Mouse (Mus musculus): ENCODE results near the gene Stmn3. TPM values are rescaled to one million over a fixed set of nuclear protein-coding genes. Genes with fewer than 3 reads are reported as not detected.

The Stmn3 gene
- polyA plus RNA-seq, 1 experiment from 2014 or later, result 17.3 TPM

- H3K27ac ChIP-seq, result no peak overlapping the region
- H3K9ac ChIP-seq, result no peak overlapping the region
- H3K27me3 ChIP-seq, result no peaks in the 10 kb centered on the region
- no peaks in the 10 kb centered on the region for H3K4me1 ChIP-seq
- no peaks in the 10 kb centered on the region for H3K9me3 ChIP-seq (replicated peaks)
- 90% methylated on average over 1 of the region's 1 CpGs for WGBS
- no peak for ATAC-seq (replicated peaks; ENCODE audit: low FRiP score)
- peaks cover 72% of the 10 kb centered on the region for H3K36me3 ChIP-seq
- H3K4me2 ChIP-seq, result no peak overlapping the region
- no peak overlapping the region for H3K4me3 ChIP-seq (replicated peaks)
Observed at GRCm38 (mm10) chr2:181279968-181280367, 34.3 kb downstream of the Stmn3 start.

GRCm38 (mm10) chr2:181277866-181278265 lies 36.4 kb downstream of the Stmn3 start:
- Histone ChIP-seq H3K27me3 (no peaks in the 10 kb centered on the region), H3K4me3 (replicated peaks) (no peak overlapping the region), H3K9me3 (replicated peaks) (no peaks in the 10 kb centered on the region), H3K4me1 (no peaks in the 10 kb centered on the region), H3K36me3 (peaks cover 72% of the 10 kb centered on the region), H3K4me2 (no peak overlapping the region), H3K27ac (no peak overlapping the region), H3K9ac (no peak overlapping the region)
- 74% methylated on average over 3 of the region's 3 CpGs for WGBS
- ATAC-seq (replicated peaks; ENCODE audit: low FRiP score), result no peak

GRCm38 (mm10) chr2:181276766-181277165 lies 37.5 kb downstream of the Stmn3 start:
- Histone ChIP-seq H3K27me3 (no peaks in the 10 kb centered on the region), H3K36me3 (peaks cover 64% of the 10 kb centered on the region), H3K9ac (no peak overlapping the region), H3K27ac (no peak overlapping the region), H3K4me2 (no peak overlapping the region), H3K9me3 (replicated peaks) (no peaks in the 10 kb centered on the region), H3K4me3 (replicated peaks) (no peak overlapping the region), H3K4me1 (no peaks in the 10 kb centered on the region)
- no peak for ATAC-seq (replicated peaks; ENCODE audit: low FRiP score)
- WGBS, result 70% methylated on average over 1 of the region's 1 CpGs

- Histone ChIP-seq H3K9ac (no peak overlapping the region), H3K36me3 (peaks cover 73% of the 10 kb centered on the region), H3K9me3 (replicated peaks) (no peaks in the 10 kb centered on the region), H3K4me2 (no peak overlapping the region), H3K27ac (no peak overlapping the region), H3K4me1 (no peaks in the 10 kb centered on the region), H3K27me3 (no peaks in the 10 kb centered on the region), H3K4me3 (replicated peaks) (no peak overlapping the region)
- 77% methylated on average over 4 of the region's 4 CpGs for WGBS
- no peak for ATAC-seq (replicated peaks; ENCODE audit: low FRiP score)
Observed at GRCm38 (mm10) chr2:181274639-181275038, 39.7 kb downstream of the Stmn3 start.

GRCm38 (mm10) chr2:181273829-181274228 lies 40.5 kb downstream of the Stmn3 start:
- no peaks in the 10 kb centered on the region for H3K9me3 ChIP-seq (replicated peaks)
- no peak for ATAC-seq (replicated peaks; ENCODE audit: low FRiP score)
- H3K9ac ChIP-seq, result no peak overlapping the region
- no peaks in the 10 kb centered on the region for H3K27me3 ChIP-seq
- H3K27ac ChIP-seq, result no peak overlapping the region
- no peak overlapping the region for H3K4me2 ChIP-seq
- no peaks in the 10 kb centered on the region for H3K4me1 ChIP-seq
- H3K4me3 ChIP-seq (replicated peaks), result no peak overlapping the region
- WGBS, result 94% methylated on average over 2 of the region's 2 CpGs
- H3K36me3 ChIP-seq, result peaks cover 75% of the 10 kb centered on the region

- Histone ChIP-seq H3K27me3 (no peaks in the 10 kb centered on the region), H3K4me3 (replicated peaks) (no peak overlapping the region), H3K4me2 (no peak overlapping the region), H3K4me1 (no peaks in the 10 kb centered on the region), H3K36me3 (peaks cover 73% of the 10 kb centered on the region), H3K27ac (no peak overlapping the region), H3K9ac (no peak overlapping the region), H3K9me3 (replicated peaks) (no peaks in the 10 kb centered on the region)
- ATAC-seq (replicated peaks; ENCODE audit: low FRiP score), result no peak
- 81% methylated on average over 2 of the region's 2 CpGs for WGBS
Observed at GRCm38 (mm10) chr2:181272092-181272491, 42.2 kb downstream of the Stmn3 start.

GRCm38 (mm10) chr2:181266839-181267238 lies 47.5 kb downstream of the Stmn3 start:
- H3K4me3 ChIP-seq (replicated peaks), result no peak overlapping the region
- H3K9ac ChIP-seq, result no peak overlapping the region
- peaks cover 90% of the 10 kb centered on the region for H3K36me3 ChIP-seq
- ATAC-seq (replicated peaks; ENCODE audit: low FRiP score), result no peak
- H3K27me3 ChIP-seq, result no peaks in the 10 kb centered on the region
- WGBS, result 96% methylated on average over 2 of the region's 2 CpGs
- no peaks in the 10 kb centered on the region for H3K4me1 ChIP-seq
- H3K9me3 ChIP-seq (replicated peaks), result no peaks in the 10 kb centered on the region
- no peak overlapping the region for H3K27ac ChIP-seq
- H3K4me2 ChIP-seq, result no peak overlapping the region

Other genes with a start within 250 kb of the Stmn3 start
- gene Kcnq2, start 179.2 kb downstream of the Stmn3 start, polyA plus RNA-seq (2015; fragmentation: Nextera tagmentation; extraction: Ambion mirVana), result 0.33 and 0.68 TPM in 2 replicates
- 0.08 and 0.17 TPM in 2 replicates for gene Eef1a2, start 157.5 kb downstream of the Stmn3 start, polyA plus RNA-seq (2015; fragmentation: Nextera tagmentation; extraction: Ambion mirVana)
- 315 and 330 TPM in 2 replicates for gene Ppdpf, start 127.3 kb downstream of the Stmn3 start, polyA plus RNA-seq (2015; fragmentation: Nextera tagmentation; extraction: Ambion mirVana)
- gene Ptk6, start 111.7 kb downstream of the Stmn3 start, polyA plus RNA-seq (2015; fragmentation: Nextera tagmentation; extraction: Ambion mirVana), result 0.04 TPM in 1 of 2 replicates, not detected in the other
- 0.24 and 0.45 TPM in 2 replicates for gene Srms, start 101.3 kb downstream of the Stmn3 start, polyA plus RNA-seq (2015; fragmentation: Nextera tagmentation; extraction: Ambion mirVana)
- gene Fndc11, start 94.5 kb downstream of the Stmn3 start, polyA plus RNA-seq (2015; fragmentation: Nextera tagmentation; extraction: Ambion mirVana), result 0.14 and 0.26 TPM in 2 replicates
- 1.3 and 1.6 TPM in 2 replicates for gene Helz2, start 72.5 kb downstream of the Stmn3 start, polyA plus RNA-seq (2015; fragmentation: Nextera tagmentation; extraction: Ambion mirVana)
- 15.3 and 15.8 TPM in 2 replicates for gene Gmeb2, start 26.5 kb downstream of the Stmn3 start, polyA plus RNA-seq (2015; fragmentation: Nextera tagmentation; extraction: Ambion mirVana)
- 41.8 and 44.7 TPM in 2 replicates for gene Rtel1, start 5.2 kb upstream of the Stmn3 start, polyA plus RNA-seq (2015; fragmentation: Nextera tagmentation; extraction: Ambion mirVana)
- 41.7 and 43.7 TPM in 2 replicates for gene Zgpat, start 50.4 kb upstream of the Stmn3 start, polyA plus RNA-seq (2015; fragmentation: Nextera tagmentation; extraction: Ambion mirVana)
- 69.4 and 71.8 TPM in 2 replicates for gene Arfrp1, start 50.9 kb upstream of the Stmn3 start, polyA plus RNA-seq (2015; fragmentation: Nextera tagmentation; extraction: Ambion mirVana)
- 22.6 and 26.7 TPM in 2 replicates for gene Lime1, start 65.6 kb upstream of the Stmn3 start, polyA plus RNA-seq (2015; fragmentation: Nextera tagmentation; extraction: Ambion mirVana)
- gene Zbtb46, start 144.9 kb upstream of the Stmn3 start, polyA plus RNA-seq (2015; fragmentation: Nextera tagmentation; extraction: Ambion mirVana), result 25.5 and 28.0 TPM in 2 replicates
- gene Abhd16b, start 178.7 kb upstream of the Stmn3 start, polyA plus RNA-seq (2015; fragmentation: Nextera tagmentation; extraction: Ambion mirVana), result 0.30 TPM in 1 of 2 replicates, not detected in the other
- gene Tpd52l2, start 182.6 kb upstream of the Stmn3 start, polyA plus RNA-seq (2015; fragmentation: Nextera tagmentation; extraction: Ambion mirVana), result 162 and 169 TPM in 2 replicates
- gene Dnajc5, start 206.0 kb upstream of the Stmn3 start, polyA plus RNA-seq (2015; fragmentation: Nextera tagmentation; extraction: Ambion mirVana), result 84.4 and 88.6 TPM in 2 replicates

All from kidney, embryonic 15.5 days (tissue).